Mouse (Mus musculus): Measurements from ENCODE around the gene Hspa4l. TPM values are rescaled to one million over a fixed set of nuclear protein-coding genes. Genes with fewer than 3 reads are reported as not detected.
"Not testable (repeated sequence)": the region's sequence is repeated elsewhere in the genome, so short reads cannot be mapped to it uniquely, and the experiment has no call there.

Gene Hspa4l
- polyA plus RNA-seq, 1 experiment from 2014 or later: 5.1 TPM

GRCm38 (mm10) chr3:40760746-40761145 is 16.5 kb downstream of the Hspa4l start:
- H3K9me3 ChIP-seq: no peaks in the 10 kb centered on the region
- H3K36me3 ChIP-seq: no peaks in the 10 kb centered on the region
- 82% methylated on average over 3 of the region's 3 CpGs for WGBS

GRCm38 (mm10) chr3:40761312-40761711 is 17.0 kb downstream of the Hspa4l start:
- no peak overlapping the region for H3K9ac ChIP-seq
- WGBS: 87% methylated on average over 2 of the region's 2 CpGs
- H3K4me2 ChIP-seq: no peak overlapping the region
- no peaks in the 10 kb centered on the region for H3K36me3 ChIP-seq
- no peaks in the 10 kb centered on the region for H3K4me1 ChIP-seq
- H3K27ac ChIP-seq: no peak overlapping the region
- H3K27me3 ChIP-seq: no peaks in the 10 kb centered on the region
- no peak overlapping the region for H3K4me3 ChIP-seq
- ATAC-seq (ENCODE audit: insufficient number of reproducible peaks, insufficient read depth, low FRiP score, low TSS enrichment, low read depth): no peak
- no peaks in the 10 kb centered on the region for H3K9me3 ChIP-seq

More at GRCm38 (mm10) chr3:40760746-40761145, 16.5 kb downstream of the Hspa4l start:
- no peaks in the 10 kb centered on the region for H3K4me1 ChIP-seq
- H3K4me2 ChIP-seq: no peak overlapping the region
- ATAC-seq (ENCODE audit: insufficient number of reproducible peaks, insufficient read depth, low FRiP score, low TSS enrichment, low read depth): no peak
- H3K4me3 ChIP-seq: no peak overlapping the region
- no peak overlapping the region for H3K27ac ChIP-seq
- no peaks in the 10 kb centered on the region for H3K27me3 ChIP-seq
- no peak overlapping the region for H3K9ac ChIP-seq

GRCm38 (mm10) chr3:40793783-40794182 is 49.5 kb downstream of the Hspa4l start:
- Histone ChIP-seq H3K9ac (no peak overlapping the region), H3K4me2 (no peak overlapping the region), H3K27ac (no peak overlapping the region), H3K27me3 (no peaks in the 10 kb centered on the region), H3K4me3 (no peak overlapping the region), H3K9me3 (no peaks in the 10 kb centered on the region), H3K36me3 (no peaks in the 10 kb centered on the region), H3K4me1 (no peaks in the 10 kb centered on the region)
- ATAC-seq (ENCODE audit: insufficient number of reproducible peaks, insufficient read depth, low FRiP score, low TSS enrichment, low read depth): no peak
- WGBS: 79% methylated on average over 2 of the region's 2 CpGs

- Histone ChIP-seq H3K9ac (no peak overlapping the region), H3K4me3 (no peak overlapping the region), H3K27ac (no peak overlapping the region), H3K27me3 (no peaks in the 10 kb centered on the region), H3K4me1 (peaks cover 17% of the 10 kb centered on the region), H3K4me2 (no peak overlapping the region), H3K36me3 (peaks cover 3% of the 10 kb centered on the region; the same call in 1 of the 2 replicates), H3K9me3 (no peaks in the 10 kb centered on the region)
- 57% methylated on average over 1 of the region's 1 CpGs for WGBS
- no peak for ATAC-seq (ENCODE audit: insufficient number of reproducible peaks, insufficient read depth, low FRiP score, low TSS enrichment, low read depth)
Measured at GRCm38 (mm10) chr3:40798054-40798453, 53.8 kb downstream of the Hspa4l start.

- no peaks in the 10 kb centered on the region for H3K27me3 ChIP-seq
- peaks cover 17% of the 10 kb centered on the region for H3K4me1 ChIP-seq
- no peaks in the 10 kb centered on the region for H3K9me3 ChIP-seq
- H3K27ac ChIP-seq: no peak overlapping the region
- H3K4me3 ChIP-seq: no peak overlapping the region
- H3K4me2 ChIP-seq: no peak overlapping the region
- peaks cover 3% of the 10 kb centered on the region; the same call in 1 of the 2 replicates for H3K36me3 ChIP-seq
- 39% methylated on average over 7 of the region's 7 CpGs for WGBS
- no peak for ATAC-seq (ENCODE audit: insufficient number of reproducible peaks, insufficient read depth, low FRiP score, low TSS enrichment, low read depth)
- no peak overlapping the region for H3K9ac ChIP-seq
Measured at GRCm38 (mm10) chr3:40798500-40798899, 54.2 kb downstream of the Hspa4l start.

- no peaks in the 10 kb centered on the region for H3K27me3 ChIP-seq
- no peaks in the 10 kb centered on the region for H3K9me3 ChIP-seq
- peak; percentile 87 for ATAC-seq (ENCODE audit: insufficient number of reproducible peaks, insufficient read depth, low FRiP score, low TSS enrichment, low read depth)
- peak within 1 kb of the TSS; percentile 82 for H3K27ac ChIP-seq
- H3K4me2 ChIP-seq: peak within 1 kb of the TSS; percentile 93
- H3K36me3 ChIP-seq: peaks cover 3% of the 10 kb centered on the region; the same call in 1 of the 2 replicates
- peaks cover 17% of the 10 kb centered on the region for H3K4me1 ChIP-seq
- H3K9ac ChIP-seq: peak within 1 kb of the TSS; percentile 91
- H3K4me3 ChIP-seq: peak within 1 kb of the TSS; percentile 95
- WGBS: 2% methylated on average over 66 of the region's 66 CpGs
Measured at GRCm38 (mm10) chr3:40799530-40800372, 55.5 kb downstream of the Hspa4l start, which contains the start of gene Plk4. Gene Plk4 (plus strand): TSS chr3:40800019.

GRCm38 (mm10) chr3:40800373-40800823 is 56.1 kb downstream of the Hspa4l start:
- Histone ChIP-seq H3K9me3 (no peaks in the 10 kb centered on the region), H3K4me2 (peak overlapping the region; percentile 93), H3K4me3 (peak overlapping the region; percentile 95), H3K36me3 (peaks cover 10% of the 10 kb centered on the region), H3K27ac (peak overlapping the region; percentile 82), H3K9ac (peak overlapping the region; percentile 91), H3K27me3 (no peaks in the 10 kb centered on the region), H3K4me1 (peaks cover 17% of the 10 kb centered on the region)
- WGBS: under 1% methylated on average over 37 of the region's 37 CpGs
- peak; percentile 76 for ATAC-seq (ENCODE audit: insufficient number of reproducible peaks, insufficient read depth, low FRiP score, low TSS enrichment, low read depth)

GRCm38 (mm10) chr3:40806871-40807270 is 62.6 kb downstream of the Hspa4l start:
- ATAC-seq (ENCODE audit: insufficient number of reproducible peaks, insufficient read depth, low FRiP score, low TSS enrichment, low read depth): no peak

GRCm38 (mm10) chr3:40808686-40809085 is 64.4 kb downstream of the Hspa4l start:
- 91% methylated on average over 10 of the region's 10 CpGs for WGBS
- Histone ChIP-seq H3K9ac (no peak overlapping the region), H3K36me3 (peaks cover 59% of the 10 kb centered on the region), H3K4me2 (no peak overlapping the region), H3K27ac (no peak overlapping the region), H3K4me1 (no peaks in the 10 kb centered on the region), H3K27me3 (no peaks in the 10 kb centered on the region), H3K9me3 (no peaks in the 10 kb centered on the region), H3K4me3 (no peak overlapping the region)
- no peak for ATAC-seq (ENCODE audit: insufficient number of reproducible peaks, insufficient read depth, low FRiP score, low TSS enrichment, low read depth)

More at GRCm38 (mm10) chr3:40806871-40807270, 62.6 kb downstream of the Hspa4l start:
- no peaks in the 10 kb centered on the region for H3K27me3 ChIP-seq
- H3K27ac ChIP-seq: no peak overlapping the region
- no peaks in the 10 kb centered on the region for H3K9me3 ChIP-seq
- H3K4me3 ChIP-seq: no peak overlapping the region
- H3K36me3 ChIP-seq: peaks cover 50% of the 10 kb centered on the region
- peaks cover 2% of the 10 kb centered on the region; the same call in 1 of the 2 replicates for H3K4me1 ChIP-seq
- no peak overlapping the region for H3K9ac ChIP-seq
- H3K4me2 ChIP-seq: no peak overlapping the region
- 48% methylated on average over 2 of the region's 2 CpGs for WGBS

GRCm38 (mm10) chr3:40809894-40810293 is 65.6 kb downstream of the Hspa4l start:
- WGBS: 81% methylated on average over 2 of the region's 2 CpGs
- Histone ChIP-seq H3K36me3 (peaks cover 70% of the 10 kb centered on the region), H3K27me3 (no peaks in the 10 kb centered on the region), H3K9ac (no peak overlapping the region), H3K4me2 (no peak overlapping the region), H3K4me1 (no peaks in the 10 kb centered on the region), H3K9me3 (no peaks in the 10 kb centered on the region), H3K4me3 (no peak overlapping the region), H3K27ac (no peak overlapping the region)
- ATAC-seq (ENCODE audit: insufficient number of reproducible peaks, insufficient read depth, low FRiP score, low TSS enrichment, low read depth): no peak

GRCm38 (mm10) chr3:40813275-40813674 is 69.0 kb downstream of the Hspa4l start:
- H3K4me3 ChIP-seq: no peak overlapping the region
- ATAC-seq (ENCODE audit: insufficient number of reproducible peaks, insufficient read depth, low FRiP score, low TSS enrichment, low read depth): no peak
- no peaks in the 10 kb centered on the region for H3K9me3 ChIP-seq
- peaks cover 71% of the 10 kb centered on the region for H3K36me3 ChIP-seq
- no peak overlapping the region for H3K27ac ChIP-seq
- no peaks in the 10 kb centered on the region for H3K4me1 ChIP-seq
- 94% methylated on average over 2 of the region's 2 CpGs for WGBS
- no peak overlapping the region for H3K9ac ChIP-seq
- H3K27me3 ChIP-seq: no peaks in the 10 kb centered on the region
- no peak overlapping the region for H3K4me2 ChIP-seq

GRCm38 (mm10) chr3:40845521-40845920 is 101.2 kb downstream of the Hspa4l start:
- not testable (repeated sequence) for H3K9me3 ChIP-seq; H3K36me3 ChIP-seq; ATAC-seq (ENCODE audit: insufficient number of reproducible peaks, insufficient read depth, low FRiP score, low TSS enrichment, low read depth); H3K27me3 ChIP-seq; H3K4me1 ChIP-seq
- 74% methylated on average over 6 of the region's 6 CpGs for WGBS
- peak overlapping the region; percentile 71 for H3K4me2 ChIP-seq
- 0 out of 2 replicates have a peak overlapping the region, but pooled peaks have one; percentile 49 for H3K9ac ChIP-seq
- H3K4me3 ChIP-seq: peak overlapping the region; percentile 52
- 0 out of 2 replicates have a peak overlapping the region, but pooled peaks have one; percentile 22 for H3K27ac ChIP-seq
